Mouse (Mus musculus): ENCODE results near the gene Intu. TPM values are rescaled to one million over a fixed set of nuclear protein-coding genes. Genes with fewer than 3 reads are reported as not detected.

Intu gene
- polyA plus RNA-seq, 1 experiment from 2014 or later: 4.1 TPM

DNA sequence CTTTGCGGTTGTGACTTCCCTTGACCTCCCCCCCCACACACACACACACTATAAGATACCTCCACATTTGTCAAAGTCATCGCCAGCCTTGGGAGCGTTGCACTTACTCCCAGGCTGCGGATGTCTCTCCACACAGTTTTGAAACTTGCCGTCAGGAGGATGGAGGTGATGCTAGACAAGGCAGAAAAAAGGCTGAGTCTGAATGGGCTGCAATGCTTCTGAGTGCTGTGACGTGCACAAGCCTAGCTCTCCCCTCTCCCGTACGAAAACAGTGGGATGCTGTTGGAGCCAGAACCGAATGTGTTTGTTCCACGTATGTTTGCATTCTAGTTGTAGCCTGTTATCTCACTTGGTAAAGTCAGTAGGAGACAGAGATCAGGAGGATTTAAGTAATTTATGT lies 162.3 kb downstream of the Intu start:
- Histone ChIP-seq H3K4me3 (no peak overlapping the region), H3K9ac (no peak overlapping the region), H3K4me1 (replicated peaks) (no peaks in the 10 kb centered on the region), H3K27me3 (no peaks in the 10 kb centered on the region), H3K27ac (no peak overlapping the region), H3K4me2 (no peak overlapping the region), H3K36me3 (peaks cover 21% of the 10 kb centered on the region), H3K9me3 (no peaks in the 10 kb centered on the region)
- ATAC-seq (ENCODE audit: low FRiP score): no peak
- 86% methylated on average over 10 of the region's 10 CpGs for WGBS

DNA sequence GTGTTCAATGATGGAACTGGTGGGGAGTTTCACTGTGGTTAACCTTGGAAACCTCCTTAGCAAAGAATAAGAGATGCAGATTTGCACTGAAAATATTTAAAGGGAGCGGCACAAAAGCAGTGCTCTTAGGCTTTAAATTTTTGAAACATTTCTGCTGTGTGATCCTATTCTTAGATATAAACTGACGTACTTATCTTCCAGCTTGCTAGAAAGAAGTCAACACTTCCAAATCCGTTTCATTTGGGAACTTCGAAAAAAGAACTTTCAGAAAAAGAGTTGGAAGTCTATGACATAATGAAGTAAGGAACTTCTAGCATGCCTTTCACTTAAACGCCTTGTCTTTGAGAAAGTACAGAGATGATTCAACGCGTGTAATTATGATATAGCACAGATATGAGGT lies 162.9 kb downstream of the Intu start:
- Histone ChIP-seq H3K4me3 (no peak overlapping the region), H3K27ac (no peak overlapping the region), H3K36me3 (peaks cover 26% of the 10 kb centered on the region), H3K4me1 (replicated peaks) (no peaks in the 10 kb centered on the region), H3K27me3 (no peaks in the 10 kb centered on the region), H3K4me2 (no peak overlapping the region), H3K9ac (no peak overlapping the region), H3K9me3 (no peaks in the 10 kb centered on the region)
- no peak for ATAC-seq (ENCODE audit: low FRiP score)
- WGBS: 92% methylated on average over 7 of the region's 7 CpGs

DNA sequence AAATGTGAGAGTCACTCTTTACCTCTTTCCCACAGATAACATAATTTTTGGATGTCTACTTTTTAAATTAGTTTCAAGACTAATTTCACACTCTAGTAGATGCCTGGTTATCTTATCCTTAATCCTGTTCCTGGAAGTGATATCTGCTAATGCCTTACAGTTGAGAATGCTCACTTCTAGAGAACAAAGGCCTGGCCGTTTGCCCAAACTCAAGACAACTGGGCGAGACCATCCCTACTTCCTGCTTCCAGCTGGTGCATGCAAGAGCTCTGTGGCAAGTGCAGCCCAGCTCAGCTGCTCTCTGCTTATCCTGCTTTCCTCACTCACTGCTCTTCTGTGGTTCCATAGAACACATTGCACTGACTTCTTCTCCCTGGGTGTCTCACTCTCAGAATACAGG lies 163.4 kb downstream of the Intu start:
- ATAC-seq (ENCODE audit: low FRiP score): no peak
- WGBS: 66% methylated on average over 2 of the region's 2 CpGs

DNA sequence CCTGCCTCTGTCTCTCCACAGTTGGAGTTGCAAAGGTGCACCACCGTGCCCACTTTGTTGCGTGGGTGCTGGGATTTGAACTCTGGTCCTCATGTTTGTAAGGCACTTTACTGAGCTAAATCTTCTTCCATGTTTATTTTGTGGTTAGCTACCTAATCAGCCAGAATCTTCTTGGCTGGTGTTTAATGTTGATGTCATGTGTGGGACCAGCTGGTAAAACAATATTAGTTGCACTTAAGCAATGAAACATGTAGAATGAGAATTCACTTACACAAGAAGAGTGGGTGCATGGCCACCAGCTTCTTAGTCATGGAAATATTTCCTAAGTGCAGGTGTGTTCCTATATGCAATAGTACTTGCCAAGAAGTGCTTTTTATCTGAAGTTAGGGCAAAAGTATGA lies 164.1 kb downstream of the Intu start:
- H3K4me1 ChIP-seq (replicated peaks): no peaks in the 10 kb centered on the region
- 98% methylated on average over 2 of the region's 2 CpGs for WGBS
- no peak overlapping the region for H3K4me2 ChIP-seq
- no peak overlapping the region for H3K9ac ChIP-seq
- no peak for ATAC-seq (ENCODE audit: low FRiP score)
- H3K9me3 ChIP-seq: no peaks in the 10 kb centered on the region
- H3K27ac ChIP-seq: no peak overlapping the region
- H3K36me3 ChIP-seq: peaks cover 32% of the 10 kb centered on the region
- H3K27me3 ChIP-seq: no peaks in the 10 kb centered on the region
- no peak overlapping the region for H3K4me3 ChIP-seq

More for the DNA sequence above, 163.4 kb downstream of the Intu start:
- no peaks in the 10 kb centered on the region for H3K4me1 ChIP-seq (replicated peaks)
- H3K27me3 ChIP-seq: no peaks in the 10 kb centered on the region
- no peak overlapping the region for H3K27ac ChIP-seq
- H3K4me2 ChIP-seq: no peak overlapping the region
- H3K9me3 ChIP-seq: no peaks in the 10 kb centered on the region
- no peak overlapping the region for H3K4me3 ChIP-seq
- H3K36me3 ChIP-seq: peaks cover 30% of the 10 kb centered on the region
- H3K9ac ChIP-seq: no peak overlapping the region

DNA sequence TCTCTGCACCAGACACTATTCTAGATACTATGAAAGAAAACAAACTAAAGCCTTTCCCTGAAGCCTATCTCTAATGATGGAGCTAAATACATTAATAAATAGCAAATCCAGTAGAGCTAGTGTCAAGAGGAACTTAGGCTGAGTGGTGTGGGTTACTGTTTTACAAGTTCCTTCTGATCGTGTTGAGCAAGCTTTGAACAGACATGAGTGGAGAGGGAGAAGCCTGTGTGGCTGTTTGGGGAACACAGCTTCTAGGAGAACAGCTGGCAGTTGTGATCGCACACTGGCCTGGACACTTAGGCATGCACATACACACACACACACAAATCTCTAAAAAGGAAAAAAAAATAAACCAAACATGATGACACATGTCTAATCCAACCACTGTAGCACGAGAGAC lies 167.7 kb downstream of the Intu start:
- Histone ChIP-seq H3K9ac (no peak overlapping the region), H3K27me3 (no peaks in the 10 kb centered on the region), H3K4me2 (no peak overlapping the region), H3K4me3 (no peak overlapping the region), H3K27ac (no peak overlapping the region), H3K36me3 (peaks cover 31% of the 10 kb centered on the region), H3K4me1 (replicated peaks) (no peaks in the 10 kb centered on the region), H3K9me3 (no peaks in the 10 kb centered on the region)
- ATAC-seq (ENCODE audit: low FRiP score): no peak
- 94% methylated on average over 3 of the region's 3 CpGs for WGBS

DNA sequence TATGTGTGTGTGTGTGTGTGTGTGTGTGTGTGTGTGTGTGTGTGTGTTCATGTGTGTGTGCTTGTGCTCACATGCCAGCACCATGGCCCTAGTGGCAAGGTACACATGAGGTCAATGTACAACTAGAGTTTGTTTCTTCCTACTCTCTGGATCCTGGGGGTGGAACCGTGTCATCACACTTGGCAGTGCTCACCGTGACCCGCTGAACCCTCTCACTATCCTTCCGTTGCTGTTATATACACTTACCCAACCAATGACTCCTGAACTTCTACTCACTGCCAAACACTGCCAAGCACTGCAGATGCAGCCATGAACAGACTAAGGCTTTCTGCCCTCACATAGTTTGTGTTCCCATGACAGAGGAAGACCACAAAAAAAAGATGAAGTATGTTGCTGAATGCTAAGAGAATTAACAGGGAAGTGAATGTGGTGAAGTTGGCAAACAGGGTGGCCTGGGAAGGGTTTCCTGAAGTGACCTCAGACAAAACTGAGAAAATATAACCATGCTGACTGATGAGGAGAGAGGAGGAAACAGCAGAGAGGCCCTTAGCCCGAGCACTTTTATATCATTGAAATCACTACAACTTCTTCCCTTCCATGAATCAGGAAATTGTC lies 173.8 kb downstream of the Intu start:
- Histone ChIP-seq H3K4me1 (replicated peaks) (no peaks in the 10 kb centered on the region), H3K36me3 (peaks cover 6% of the 10 kb centered on the region; the same call in 1 of the 2 replicates), H3K4me2 (no peak overlapping the region), H3K4me3 (no peak overlapping the region), H3K27ac (no peak overlapping the region), H3K9ac (no peak overlapping the region), H3K27me3 (no peaks in the 10 kb centered on the region), H3K9me3 (0 out of 2 replicates have a peak, but pooled peaks cover 3% of the 10 kb centered on the region)
- ATAC-seq (ENCODE audit: low FRiP score): no peak
- WGBS: 86% methylated on average over 5 of the region's 5 CpGs

DNA sequence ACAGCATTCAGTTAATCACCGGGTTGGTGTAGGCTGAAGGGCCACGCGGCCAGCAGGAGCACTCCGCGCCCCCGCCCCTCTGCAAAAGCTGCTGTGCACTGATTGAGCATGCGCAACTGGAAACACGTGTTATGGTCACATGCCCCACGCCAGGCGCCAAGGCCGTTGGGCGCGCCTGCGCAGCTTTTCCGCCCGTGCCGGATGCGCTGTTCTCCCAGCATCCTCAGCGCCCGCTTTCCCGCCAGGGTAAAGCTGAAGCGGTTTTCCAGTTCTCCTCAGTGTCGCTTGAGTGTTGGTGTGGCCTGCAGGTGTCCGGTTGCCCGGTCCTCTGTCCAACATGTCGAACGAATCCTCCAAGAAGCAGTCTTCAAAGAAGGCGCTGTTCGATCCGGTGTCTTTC lies 177.6 kb downstream of the Intu start, which contains the start of gene Slc25a31:
TSS of gene Slc25a31 (plus strand) at position 201 of the 400 bp plus-strand sequence.
- no peaks in the 10 kb centered on the region for H3K36me3 ChIP-seq
- H3K4me1 ChIP-seq (replicated peaks): no peaks in the 10 kb centered on the region
- H3K9ac ChIP-seq: no peak within 1 kb of the TSS
- 0 out of 2 replicates have a peak, but pooled peaks cover 3% of the 10 kb centered on the region for H3K9me3 ChIP-seq
- no peak for ATAC-seq (ENCODE audit: low FRiP score)
- 91% methylated on average over 30 of the region's 30 CpGs for WGBS
- H3K4me2 ChIP-seq: no peak within 1 kb of the TSS
- no peak within 1 kb of the TSS for H3K4me3 ChIP-seq
- no peak within 1 kb of the TSS for H3K27ac ChIP-seq
- H3K27me3 ChIP-seq: no peaks in the 10 kb centered on the region

DNA sequence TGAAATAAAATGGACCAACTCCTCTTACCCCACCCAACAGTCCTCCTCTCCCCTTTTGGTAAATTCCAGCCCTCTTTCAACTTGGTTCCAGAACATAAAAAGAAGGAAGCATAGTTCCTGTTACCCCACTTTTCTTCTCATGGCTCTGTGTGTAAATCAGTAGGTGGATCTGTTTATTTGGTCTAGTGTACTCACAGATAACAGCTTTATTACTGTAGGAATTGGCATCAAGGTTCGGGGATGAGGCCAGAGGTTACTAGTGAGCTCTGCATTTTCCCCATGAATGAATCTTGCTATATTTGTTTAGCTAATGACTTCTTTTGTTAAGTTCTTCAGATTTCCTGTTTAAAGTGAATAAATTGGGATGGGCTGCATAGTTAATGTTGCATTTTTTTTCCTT lies 185.0 kb downstream of the Intu start:
- ATAC-seq (ENCODE audit: low FRiP score): no peak
- Histone ChIP-seq H3K27me3 (no peaks in the 10 kb centered on the region), H3K4me3 (no peak overlapping the region), H3K36me3 (no peaks in the 10 kb centered on the region), H3K27ac (no peak overlapping the region), H3K9me3 (no peaks in the 10 kb centered on the region), H3K9ac (no peak overlapping the region), H3K4me1 (replicated peaks) (no peaks in the 10 kb centered on the region), H3K4me2 (no peak overlapping the region)
- WGBS: 60% methylated on average over 1 of the region's 1 CpGs

DNA sequence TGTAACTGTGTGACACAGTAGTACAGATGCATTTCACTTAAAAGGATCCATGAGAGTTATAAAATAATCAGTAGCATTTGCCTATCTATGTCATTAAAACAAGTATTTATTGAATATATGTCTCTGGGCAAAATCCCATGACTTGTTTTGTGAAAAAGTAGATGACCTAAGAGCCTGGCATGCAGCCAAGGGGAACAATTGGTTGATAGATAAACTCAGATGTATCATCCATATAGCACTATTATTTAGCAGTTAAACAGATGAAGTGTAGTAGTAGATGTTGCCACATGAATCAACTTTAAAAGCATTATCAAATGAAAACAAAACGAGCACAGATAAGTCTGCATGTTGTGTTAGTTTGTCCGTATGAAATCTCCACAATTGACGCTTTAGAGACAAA lies 187.9 kb downstream of the Intu start:
- no peaks in the 10 kb centered on the region for H3K27me3 ChIP-seq
- 94% methylated on average over 3 of the region's 3 CpGs for WGBS
- no peak overlapping the region for H3K27ac ChIP-seq
- no peak overlapping the region for H3K4me3 ChIP-seq
- no peak for ATAC-seq (ENCODE audit: low FRiP score)
- no peaks in the 10 kb centered on the region for H3K9me3 ChIP-seq
- no peak overlapping the region for H3K9ac ChIP-seq
- no peaks in the 10 kb centered on the region for H3K4me1 ChIP-seq (replicated peaks)
- H3K4me2 ChIP-seq: no peak overlapping the region
- H3K36me3 ChIP-seq: no peaks in the 10 kb centered on the region

DNA sequence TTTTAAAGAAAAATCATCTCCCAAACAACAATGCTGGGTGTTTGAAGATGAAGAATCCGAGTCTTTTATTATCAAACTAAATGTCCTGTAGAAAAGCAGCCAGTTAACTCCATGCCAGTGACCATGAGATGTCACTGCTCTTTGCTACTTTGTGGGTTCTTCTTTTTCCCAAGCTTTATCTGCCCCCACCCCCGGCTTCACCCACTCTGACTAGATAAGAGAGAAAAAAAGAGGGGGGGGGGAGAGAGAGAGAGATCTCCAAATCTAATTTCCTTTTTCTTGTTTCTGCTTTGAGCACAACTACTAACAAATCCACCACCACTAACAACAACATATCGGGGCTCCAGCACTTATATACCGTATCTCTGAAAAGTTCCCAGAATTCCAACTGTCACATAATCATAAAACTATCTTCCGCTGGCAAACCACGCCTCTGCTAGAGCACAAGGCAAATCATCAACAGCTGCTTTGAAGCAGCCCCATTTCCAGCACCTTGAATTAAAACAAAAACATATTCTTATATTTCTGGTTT lies 207.4 kb downstream of the Intu start:
- Histone ChIP-seq H3K27me3 (no peaks in the 10 kb centered on the region), H3K4me1 (replicated peaks) (no peaks in the 10 kb centered on the region), H3K27ac (no peak overlapping the region), H3K36me3 (no peaks in the 10 kb centered on the region), H3K4me3 (no peak overlapping the region), H3K9ac (no peak overlapping the region), H3K9me3 (no peaks in the 10 kb centered on the region), H3K4me2 (no peak overlapping the region)
- no peak for ATAC-seq (ENCODE audit: low FRiP score)
- WGBS: 92% methylated on average over 6 of the region's 6 CpGs

DNA sequence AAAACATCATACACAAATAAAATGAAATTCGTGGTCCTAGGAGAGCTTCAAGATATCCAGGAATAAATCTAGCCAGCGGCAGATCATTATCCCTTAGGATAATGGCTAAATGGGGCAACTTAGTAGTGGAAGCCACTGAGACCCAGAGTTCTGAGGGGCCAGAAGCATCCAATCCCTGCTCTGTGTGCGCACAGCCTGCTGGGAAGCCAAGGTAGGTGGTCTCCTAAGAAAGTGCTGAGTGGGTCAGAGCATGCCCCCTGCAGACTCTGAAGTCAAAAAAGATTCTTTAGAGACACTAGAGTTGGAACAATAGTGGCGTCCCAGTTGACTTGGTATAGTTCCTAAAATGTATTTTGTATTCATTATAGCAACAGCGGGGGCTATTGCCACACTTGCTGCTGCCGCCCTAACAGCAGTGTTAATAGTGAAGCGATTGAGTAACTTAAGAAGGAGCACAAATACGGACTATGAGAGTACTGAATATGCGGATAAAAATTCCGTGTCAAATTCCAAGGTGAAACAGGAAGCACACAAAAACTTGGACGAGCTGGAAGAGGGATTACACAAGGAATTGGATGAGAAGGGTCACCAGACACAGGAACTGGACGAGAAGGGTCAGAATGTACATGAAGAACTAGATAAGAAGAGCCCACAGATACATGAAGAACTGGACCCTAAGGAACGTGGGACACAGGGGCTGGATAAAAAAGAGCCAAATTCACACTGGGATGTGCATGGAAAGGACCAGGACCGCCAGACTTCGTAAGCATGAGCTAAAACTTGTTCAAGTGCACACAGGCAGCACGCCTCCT lies 213.1 kb downstream of the Intu start, which contains the start of gene Hspa4l:
TSS of gene Hspa4l (plus strand) at position 472 of the 812 bp plus-strand sequence.
- peak within 1 kb of the TSS; percentile 92 for H3K4me3 ChIP-seq
- H3K4me1 ChIP-seq (replicated peaks): peaks cover 16% of the 10 kb centered on the region
- H3K36me3 ChIP-seq: no peaks in the 10 kb centered on the region
- peak within 1 kb of the TSS; percentile 69 for H3K4me2 ChIP-seq
- H3K9me3 ChIP-seq: no peaks in the 10 kb centered on the region
- H3K27me3 ChIP-seq: no peaks in the 10 kb centered on the region
- H3K27ac ChIP-seq: peak within 1 kb of the TSS; percentile 96
- H3K9ac ChIP-seq: peak within 1 kb of the TSS; percentile 95
- 20% methylated on average over 16 of the region's 16 CpGs for WGBS
- no peak for ATAC-seq (ENCODE audit: low FRiP score)

DNA sequence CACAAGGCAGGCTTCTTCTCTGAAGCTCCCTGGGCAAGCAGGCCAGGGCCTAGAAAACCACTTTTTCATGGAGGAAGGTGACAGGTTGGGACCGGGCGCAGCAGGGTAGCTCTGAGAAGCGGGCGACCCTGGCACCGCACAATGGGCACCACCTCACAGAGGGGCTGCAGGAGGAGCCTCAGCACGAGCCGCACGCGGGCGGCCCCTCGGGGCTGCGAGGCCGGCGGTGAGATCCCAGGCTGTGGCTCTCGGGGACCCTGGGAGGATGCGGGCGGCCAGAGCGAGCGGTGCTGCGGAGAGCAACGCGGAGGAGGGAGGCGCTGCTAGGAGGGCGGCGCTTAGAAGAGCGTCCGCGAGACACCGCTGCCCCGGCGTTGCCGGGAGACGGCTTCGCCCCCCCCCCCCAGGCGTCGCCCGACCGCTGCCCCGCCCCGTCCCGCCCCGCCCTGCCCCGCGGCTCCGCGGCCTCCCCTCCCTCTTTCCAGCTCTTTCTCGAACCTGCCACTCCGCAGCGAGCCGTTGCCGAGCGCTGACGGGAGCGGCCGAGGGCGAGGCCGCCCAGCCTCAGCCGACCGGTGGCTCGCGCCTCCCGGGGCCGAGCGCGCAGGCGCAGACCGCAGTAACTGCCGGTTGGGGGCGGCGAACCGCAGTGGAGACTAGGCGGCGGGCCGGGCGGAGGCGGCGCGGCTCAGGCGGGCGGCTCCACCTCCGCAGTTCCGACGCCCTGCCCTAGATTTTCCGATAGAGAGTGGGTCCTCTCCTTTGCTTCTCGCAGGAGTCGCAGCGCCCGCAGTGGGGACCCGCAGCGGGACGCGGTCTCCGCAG lies 214.0 kb downstream of the Intu start:
- Histone ChIP-seq H3K36me3 (no peaks in the 10 kb centered on the region), H3K4me3 (peak overlapping the region; percentile 92)
- WGBS: under 1% methylated on average over 44 of the region's 93 CpGs

More for the DNA sequence above, 214.0 kb downstream of the Intu start:
- peak overlapping the region; percentile 95 for H3K9ac ChIP-seq
- peak overlapping the region; percentile 96 for H3K27ac ChIP-seq
- H3K4me2 ChIP-seq: peak overlapping the region; percentile 69
- H3K4me1 ChIP-seq (replicated peaks): peaks cover 16% of the 10 kb centered on the region
- ATAC-seq (ENCODE audit: low FRiP score): peak; percentile 97
- no peaks in the 10 kb centered on the region for H3K9me3 ChIP-seq
- no peaks in the 10 kb centered on the region for H3K27me3 ChIP-seq
